Mouse (Mus musculus) thymus, adult 2 months (tissue): ENCODE measurements at regions not wholly inside any gene's neighbourhood (a gene's known extent, or its start where the extent isn't known, plus 50 kb on each side); places are given as distances from the start of the nearest gene placed in this dataset.

Experiments
- CTCF ChIP-seq: fragments of 200-500 bp; IDR thresholded peaks from 2 replicates; pipeline ENCODE4 v1.5.1; 2012; ENCODE audit warnings: mild to moderate bottlenecking, control low read depth, low read length, moderate library complexity, borderline replicate concordance; ENCODE audit not compliant: control insufficient read depth, poor library complexity, insufficient read depth; ENCODE audit errors: extremely low read depth
- POLR2A ChIP-seq: fragments of 200-500 bp; IDR thresholded peaks from 2 replicates; pipeline ENCODE4 v1.6.1; 2012; ENCODE audit warnings: mild to moderate bottlenecking, low read length, control low read depth, moderate library complexity; ENCODE audit not compliant: control insufficient read depth, poor library complexity, insufficient read depth; ENCODE audit errors: extremely low read depth

- no peak for TF ChIP-seq CTCF
- TF ChIP-seq POLR2A, result no peak
These were observed 70.3 kb downstream of the Matn1 start for GRCm38 (mm10) chr4:131014301-131015081.
